Mouse (Mus musculus) adrenal gland, adult (tissue): ENCODE results near the gene Btbd35f5.
"Not testable (repeated sequence)": the region's sequence is repeated elsewhere in the genome, so short reads cannot be mapped to it uniquely, and the experiment has no call there.

Experiments used
- DNase-seq, 2 experiments: peaks; one replicate each; pipeline ENCODE4 v3.0.0; 2022 to 2023; ENCODE audit warnings: low spot score in 1 of 2; ENCODE audit not compliant: inconsistent age in 2 of 2

Gene Btbd35f5

GRCm38 (mm10) chrX:32973597-32973996, at the start of gene Btbd35f5:
Gene Btbd35f5, plus strand, starts transcription at chrX:32973897.
- DNase-seq = not testable (repeated sequence)

GRCm38 (mm10) chrX:32941468-32941867, 32.2 kb upstream of the Btbd35f5 start, which contains the start of gene Gm21789:
Gene Gm21789, plus strand, starts transcription at chrX:32941768.
- DNase-seq = not testable (repeated sequence)
